Mouse (Mus musculus) T-helper 17 cell (primary cell): Measurements from ENCODE around the gene Btbd19.

Source experiments
- in situ Hi-C, 2 experiments: fragments of 300-600 bp; cut with MboI, MseI; formaldehyde crosslinking; loops; 1 replicate in 1 of 2; 2 replicates in 1 of 2; pipeline ENCODE4 v1.15.1; 2025; ENCODE audit warnings: high pct_unique_total_duplicates in 2 of 2

Gene Btbd19

GRCm38 (mm10) chr4:117134601-117134995 is 9.1 kb upstream of the Btbd19 start:
- in situ Hi-C loops = loop anchor here in 1 of 2 experiments (5.0 kb wide), 1 partner anchor 137 kb away; the partner anchor contains the start of gene Hectd3

- in situ Hi-C loops = loop anchor here in 1 of 2 experiments (5.0 kb wide), 1 partner anchor 137 kb away; the partner anchor contains the start of gene Hectd3
These were observed 8.5 kb upstream of the Btbd19 start, which contains the start of gene Plk3 for GRCm38 (mm10) chr4:117133817-117134600. TSS of gene Plk3 (minus strand) at chr4:117133963.

GRCm38 (mm10) chr4:117133366-117133796 is 7.9 kb upstream of the Btbd19 start:
- in situ Hi-C loops = loop anchor here in 1 of 2 experiments (5.0 kb wide), 1 partner anchor 136 kb away; the partner anchor contains the start of gene Hectd3

GRCm38 (mm10) chr4:117132794-117133143 is 7.2 kb upstream of the Btbd19 start:
- in situ Hi-C loops = loop anchor here in 1 of 2 experiments (5.0 kb wide), 1 partner anchor 135 kb away; the partner anchor contains the start of gene Hectd3

GRCm38 (mm10) chr4:117131890-117132793 is 6.6 kb upstream of the Btbd19 start:
- in situ Hi-C loops = loop anchor here in 1 of 2 experiments (5.0 kb wide), 1 partner anchor 135 kb away; the partner anchor contains the start of gene Hectd3

- in situ Hi-C loops = loop anchor here in 1 of 2 experiments (5.0 kb wide), 1 partner anchor 134 kb away; the partner anchor contains the start of gene Hectd3
These were observed 5.7 kb upstream of the Btbd19 start for GRCm38 (mm10) chr4:117131198-117131597.

- in situ Hi-C loops = loop anchor here in 1 of 2 experiments (5.0 kb wide), 1 partner anchor 133 kb away; the partner anchor contains the start of gene Hectd3
These were observed 5.3 kb upstream of the Btbd19 start for GRCm38 (mm10) chr4:117130790-117131189.

GRCm38 (mm10) chr4:117127991-117128686 is 2.6 kb upstream of the Btbd19 start:
- in situ Hi-C loops = no loop called here

GRCm38 (mm10) chr4:117126675-117127290 is 1.3 kb upstream of the Btbd19 start, which contains the start of gene Tctex1d4:
TSS of gene Tctex1d4 (plus strand) at chr4:117126794.
- in situ Hi-C loops = no loop called here

GRCm38 (mm10) chr4:117125910-117126674 is 567 bp upstream of the Btbd19 start:
- in situ Hi-C loops = no loop called here

GRCm38 (mm10) chr4:117124518-117125347 is 792 bp downstream of the Btbd19 start:
- in situ Hi-C loops = no loop called here

- in situ Hi-C loops = no loop called here
These were observed 1.4 kb downstream of the Btbd19 start for GRCm38 (mm10) chr4:117124218-117124517.

GRCm38 (mm10) chr4:117123546-117124217 is 1.8 kb downstream of the Btbd19 start:
- in situ Hi-C loops = no loop called here

- in situ Hi-C loops = no loop called here
These were observed 3.3 kb downstream of the Btbd19 start for GRCm38 (mm10) chr4:117122209-117122608.

- in situ Hi-C loops = no loop called here
These were observed 4.8 kb downstream of the Btbd19 start for GRCm38 (mm10) chr4:117120445-117121414.

- in situ Hi-C loops = no loop called here
These were observed 5.5 kb downstream of the Btbd19 start for GRCm38 (mm10) chr4:117120052-117120444.

- in situ Hi-C loops = no loop called here
These were observed 5.9 kb downstream of the Btbd19 start for GRCm38 (mm10) chr4:117119636-117120035.
